Mouse (Mus musculus): ENCODE results near the gene Gm5142. TPM values are rescaled to one million over a fixed set of nuclear protein-coding genes. Genes with fewer than 3 reads are reported as not detected.

The Gm5142 gene
- polyA plus RNA-seq, 1 experiment: not detected

- TF ChIP-seq MYOD1 (IDR thresholded peaks at IDR 0.05; ENCODE audit: control insufficient read depth, insufficient read length, low read depth): no peak
- TF ChIP-seq MYOG (IDR thresholded peaks at IDR 0.05; ENCODE audit: control insufficient read depth, extremely low read depth, insufficient read length): no peak
- TF ChIP-seq FOSL1 (IDR thresholded peaks at IDR 0.05; ENCODE audit: insufficient read depth, low read length, poor library complexity, severe bottlenecking): no peak
- TF ChIP-seq CEBPB (IDR thresholded peaks at IDR 0.05; ENCODE audit: low read depth): no peak
- TF ChIP-seq MAX (IDR thresholded peaks at IDR 0.05): no peak
- TF ChIP-seq USF1 (IDR thresholded peaks at IDR 0.05; ENCODE audit: low read depth): no peak
- TF ChIP-seq CTCF (IDR thresholded peaks at IDR 0.05; ENCODE audit: control insufficient read depth, insufficient read depth, insufficient read length): no peak
- Histone ChIP-seq H3K27me3 (ENCODE audit: control insufficient read depth, insufficient read depth, insufficient read length) (no peaks in the 10 kb centered on the region), H3K79me3 (ENCODE audit: low read depth) (no peaks in the 10 kb centered on the region), H3K4me3 (ENCODE audit: insufficient read depth, poor library complexity, severe bottlenecking) (no peak overlapping the region), H3K79me2 (ENCODE audit: control insufficient read depth, insufficient read depth) (no peaks in the 10 kb centered on the region), H3K36me3 (ENCODE audit: control insufficient read depth, insufficient read depth) (no peaks in the 10 kb centered on the region), H3ac (ENCODE audit: control insufficient read depth, insufficient read length, low read depth) (no peak overlapping the region)
Observed at GRCm38 (mm10) chr14:59185514-59185913, 7.0 kb upstream of the Gm5142 start.

- Histone ChIP-seq H3K79me2 (ENCODE audit: control insufficient read depth, insufficient read depth) (no peaks in the 10 kb centered on the region), H3K4me3 (ENCODE audit: insufficient read depth, poor library complexity, severe bottlenecking) (no peak overlapping the region), H3K36me3 (ENCODE audit: control insufficient read depth, insufficient read depth) (no peaks in the 10 kb centered on the region), H3ac (ENCODE audit: control insufficient read depth, insufficient read length, low read depth) (no peak overlapping the region), H3K79me3 (ENCODE audit: low read depth) (no peaks in the 10 kb centered on the region), H3K27me3 (ENCODE audit: control insufficient read depth, insufficient read depth, insufficient read length) (no peaks in the 10 kb centered on the region)
- TF ChIP-seq CTCF (IDR thresholded peaks at IDR 0.05; ENCODE audit: control insufficient read depth, insufficient read depth, insufficient read length) (no peak), MYOD1 (IDR thresholded peaks at IDR 0.05; ENCODE audit: control insufficient read depth, insufficient read length, low read depth) (peak; percentile 5)
Observed at GRCm38 (mm10) chr14:59182732-59183131, 4.2 kb upstream of the Gm5142 start.

- no peaks in the 10 kb centered on the region for H3K79me3 ChIP-seq (ENCODE audit: low read depth)
- no peak overlapping the region for H3ac ChIP-seq (ENCODE audit: control insufficient read depth, insufficient read length, low read depth)
- no peaks in the 10 kb centered on the region for H3K36me3 ChIP-seq (ENCODE audit: control insufficient read depth, insufficient read depth)
- no peak overlapping the region for H3K4me3 ChIP-seq (ENCODE audit: insufficient read depth, poor library complexity, severe bottlenecking)
- H3K79me2 ChIP-seq (ENCODE audit: control insufficient read depth, insufficient read depth): no peaks in the 10 kb centered on the region
- TF ChIP-seq MYOD1 (IDR thresholded peaks at IDR 0.05; ENCODE audit: control insufficient read depth, insufficient read length, low read depth) (no peak), MAX (IDR thresholded peaks at IDR 0.05) (no peak), MYOG (IDR thresholded peaks at IDR 0.05; ENCODE audit: control insufficient read depth, extremely low read depth, insufficient read length) (no peak), USF1 (IDR thresholded peaks at IDR 0.05; ENCODE audit: low read depth) (no peak), FOSL1 (IDR thresholded peaks at IDR 0.05; ENCODE audit: insufficient read depth, low read length, poor library complexity, severe bottlenecking) (no peak), CTCF (IDR thresholded peaks at IDR 0.05; ENCODE audit: control insufficient read depth, insufficient read depth, insufficient read length) (no peak), CEBPB (IDR thresholded peaks at IDR 0.05; ENCODE audit: low read depth) (no peak)
- no peaks in the 10 kb centered on the region for H3K27me3 ChIP-seq (ENCODE audit: control insufficient read depth, insufficient read depth, insufficient read length)
Observed at GRCm38 (mm10) chr14:59157016-59157698, 21.4 kb downstream of the Gm5142 start.

- H3K4me3 ChIP-seq (ENCODE audit: insufficient read depth, poor library complexity, severe bottlenecking): no peak overlapping the region
- no peak overlapping the region for H3ac ChIP-seq (ENCODE audit: control insufficient read depth, insufficient read length, low read depth)
- no peaks in the 10 kb centered on the region for H3K79me3 ChIP-seq (ENCODE audit: low read depth)
- no peaks in the 10 kb centered on the region for H3K36me3 ChIP-seq (ENCODE audit: control insufficient read depth, insufficient read depth)
- H3K27me3 ChIP-seq (ENCODE audit: control insufficient read depth, insufficient read depth, insufficient read length): no peaks in the 10 kb centered on the region
- H3K79me2 ChIP-seq (ENCODE audit: control insufficient read depth, insufficient read depth): no peaks in the 10 kb centered on the region
- TF ChIP-seq MYOG (IDR thresholded peaks at IDR 0.05; ENCODE audit: control insufficient read depth, extremely low read depth, insufficient read length): no peak
- no peak for TF ChIP-seq MAX (IDR thresholded peaks at IDR 0.05)
- TF ChIP-seq FOSL1 (IDR thresholded peaks at IDR 0.05; ENCODE audit: insufficient read depth, low read length, poor library complexity, severe bottlenecking): no peak
- TF ChIP-seq CTCF (IDR thresholded peaks at IDR 0.05; ENCODE audit: control insufficient read depth, insufficient read depth, insufficient read length): no peak
- no peak for TF ChIP-seq USF1 (IDR thresholded peaks at IDR 0.05; ENCODE audit: low read depth)
- TF ChIP-seq MYOD1 (IDR thresholded peaks at IDR 0.05; ENCODE audit: control insufficient read depth, insufficient read length, low read depth): no peak
- no peak for TF ChIP-seq CEBPB (IDR thresholded peaks at IDR 0.05; ENCODE audit: low read depth)
Observed at GRCm38 (mm10) chr14:59155589-59155988, 23.0 kb downstream of the Gm5142 start.

GRCm38 (mm10) chr14:59142793-59143192 is 35.8 kb downstream of the Gm5142 start, which contains the start of gene 1700129C05Rik:
Gene 1700129C05Rik (minus strand): TSS chr14:59142893.
- Histone ChIP-seq H3K79me3 (ENCODE audit: low read depth) (no peaks in the 10 kb centered on the region), H3K79me2 (ENCODE audit: control insufficient read depth, insufficient read depth) (no peaks in the 10 kb centered on the region), H3ac (ENCODE audit: control insufficient read depth, insufficient read length, low read depth) (no peak within 1 kb of the TSS), H3K27me3 (ENCODE audit: control insufficient read depth, insufficient read depth, insufficient read length) (peaks cover 10% of the 10 kb centered on the region), H3K36me3 (ENCODE audit: control insufficient read depth, insufficient read depth) (no peaks in the 10 kb centered on the region), H3K4me3 (ENCODE audit: insufficient read depth, poor library complexity, severe bottlenecking) (no peak within 1 kb of the TSS)
- TF ChIP-seq FOSL1 (IDR thresholded peaks at IDR 0.05; ENCODE audit: insufficient read depth, low read length, poor library complexity, severe bottlenecking) (no peak), MYOD1 (IDR thresholded peaks at IDR 0.05; ENCODE audit: control insufficient read depth, insufficient read length, low read depth) (no peak), CEBPB (IDR thresholded peaks at IDR 0.05; ENCODE audit: low read depth) (no peak), CTCF (IDR thresholded peaks at IDR 0.05; ENCODE audit: control insufficient read depth, insufficient read depth, insufficient read length) (no peak)

GRCm38 (mm10) chr14:59114281-59114680 is 64.3 kb downstream of the Gm5142 start:
- no peaks in the 10 kb centered on the region for H3K27me3 ChIP-seq (ENCODE audit: control insufficient read depth, insufficient read depth, insufficient read length)
- H3K79me2 ChIP-seq (ENCODE audit: control insufficient read depth, insufficient read depth): no peaks in the 10 kb centered on the region
- no peaks in the 10 kb centered on the region for H3K79me3 ChIP-seq (ENCODE audit: low read depth)
- H3K36me3 ChIP-seq (ENCODE audit: control insufficient read depth, insufficient read depth): no peaks in the 10 kb centered on the region
- no peak overlapping the region for H3ac ChIP-seq (ENCODE audit: control insufficient read depth, insufficient read length, low read depth)
- H3K4me3 ChIP-seq (ENCODE audit: insufficient read depth, poor library complexity, severe bottlenecking): no peak overlapping the region
- TF ChIP-seq CEBPB (IDR thresholded peaks at IDR 0.05; ENCODE audit: low read depth) (no peak), FOSL1 (IDR thresholded peaks at IDR 0.05; ENCODE audit: insufficient read depth, low read length, poor library complexity, severe bottlenecking) (no peak), USF1 (IDR thresholded peaks at IDR 0.05; ENCODE audit: low read depth) (no peak), CTCF (IDR thresholded peaks at IDR 0.05; ENCODE audit: control insufficient read depth, insufficient read depth, insufficient read length) (no peak), MYOD1 (IDR thresholded peaks at IDR 0.05; ENCODE audit: control insufficient read depth, insufficient read length, low read depth) (no peak), MYOG (IDR thresholded peaks at IDR 0.05; ENCODE audit: control insufficient read depth, extremely low read depth, insufficient read length) (no peak), MAX (IDR thresholded peaks at IDR 0.05) (no peak)

Data from C2C12 (cell line).